Mouse (Mus musculus): ENCODE measurements around the gene Slc45a3.

GRCm38 (mm10) chr1:131989476-131989875 lies 26.7 kb downstream of the Slc45a3 start:
- TF ChIP-seq POLR2A (IDR thresholded peaks at IDR 0.05; ENCODE audit: borderline replicate concordance, insufficient read depth, low read length) (no peak), CTCF (IDR thresholded peaks at IDR 0.05; ENCODE audit: borderline replicate concordance, insufficient read depth, low read depth, low read length) (no peak)
